Mouse (Mus musculus): ENCODE measurements around the gene Pih1d1. TPM values are rescaled to one million over a fixed set of nuclear protein-coding genes. Genes with fewer than 3 reads are reported as not detected.

Gene Pih1d1
- total and polyA plus RNA-seq, 3 experiments, result 37.4 to 69.3 (median 50.3) TPM

DNA sequence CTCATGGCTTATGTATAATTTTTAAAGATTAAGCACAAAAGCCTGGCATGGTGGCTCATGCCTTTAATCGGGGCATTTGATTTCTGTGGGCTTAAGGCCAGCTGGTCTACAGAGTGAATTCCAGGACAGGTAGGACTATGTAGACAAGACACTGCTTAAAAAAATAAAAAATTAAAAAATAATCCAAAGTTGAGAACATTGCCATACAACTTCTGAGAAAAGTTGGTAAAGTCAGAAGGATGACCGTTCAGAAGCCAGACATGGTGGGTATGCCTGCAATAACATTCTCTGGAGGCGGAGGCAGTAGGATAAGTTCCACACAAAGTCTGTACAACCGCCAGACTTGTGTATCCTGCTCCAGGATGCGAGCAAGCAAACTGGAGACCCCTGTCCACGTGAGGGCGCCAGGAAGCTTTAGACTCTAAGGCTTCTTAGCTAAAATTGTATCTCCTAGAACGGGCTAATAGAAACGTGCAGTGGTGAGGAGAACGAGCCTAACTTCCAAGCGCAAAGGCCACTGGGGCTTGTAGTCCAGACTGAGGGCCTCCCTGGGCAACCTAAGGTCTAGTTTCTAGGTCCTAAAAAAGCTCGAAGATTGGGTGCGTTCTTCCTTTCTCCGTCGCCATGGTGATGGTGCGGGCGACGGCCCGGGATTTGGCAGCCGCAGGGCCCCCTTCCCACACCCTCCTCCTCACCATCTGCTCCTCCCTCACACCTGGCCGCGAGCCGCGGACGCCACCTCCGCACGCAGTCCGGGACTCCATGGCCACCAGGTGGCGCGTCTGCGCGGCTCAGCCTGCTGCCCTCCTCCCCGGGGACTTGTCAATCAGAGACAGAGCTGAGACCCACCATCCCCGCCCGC, 7.7 kb downstream of the Pih1d1 start:
- peak overlapping the region; percentile 65 for H3K4me2 ChIP-seq (ENCODE audit: insufficient read depth, low read depth, poor library complexity, severe bottlenecking)
- peak; percentile 78 for DNase-seq (ENCODE audit: extremely low read depth)
- in situ Hi-C loops (cut with MboI; ENCODE audit: low pct_ligation_motif_present, low pct_unique_long_range_greater_than_20kb, low sequenced_read_pairs) (loop anchor here (10.0 kb wide), 1 partner anchor 143 kb away; no protein-coding TSS in a partner anchor), dilution Hi-C loops (cut with MboI; ENCODE audit: extremely low pct_ligation_motif_present, extremely low pct_unique_long_range_greater_than_20kb, low sequenced_read_pairs) (no loop called here)
- H3K9ac ChIP-seq (ENCODE audit: insufficient read depth, low read depth), result no peak overlapping the region
- no peaks in the 10 kb centered on the region for H3K9me3 ChIP-seq (replicated peaks; ENCODE audit: low read length)
- no peak overlapping the region for H3K27ac ChIP-seq (ENCODE audit: insufficient read depth, low read depth)
- TF ChIP-seq HCFC1 (IDR thresholded peaks at IDR 0.05; ENCODE audit: low read depth, low read length) (peak; percentile 85), TCF12 (IDR thresholded peaks at IDR 0.05; ENCODE audit: low read depth, low read length) (peak; percentile 77), MYC (IDR thresholded peaks at IDR 0.05; ENCODE audit: low read depth, low read length) (no peak), ZMIZ1 (IDR thresholded peaks at IDR 0.05; ENCODE audit: low read depth, low read length) (no peak), CTCF (conservative IDR thresholded peaks at IDR 0.05 in 1 of 2, IDR thresholded peaks at IDR 0.05 in 1 of 2; ENCODE audit: low read depth in 2 of 2, low read length in 2 of 2) (peak in 1 of 2 experiments; percentile 89; a peak in 2 of 4 replicates), RAD21 (IDR thresholded peaks at IDR 0.05; ENCODE audit: low read depth, low read length) (peak; percentile 47), E2F4 (IDR thresholded peaks at IDR 0.05; ENCODE audit: insufficient replicate concordance, low read depth, low read length) (no peak), MAZ (IDR thresholded peaks at IDR 0.05; ENCODE audit: low read depth, low read length) (no peak), NRF1 (IDR thresholded peaks at IDR 0.05; ENCODE audit: low read depth, low read length) (0 out of 2 replicates have a peak, but pooled peaks have one; percentile 33), BHLHE40 (IDR thresholded peaks at IDR 0.05; ENCODE audit: low read depth, low read length) (peak; percentile 69), MAX (IDR thresholded peaks at IDR 0.05; ENCODE audit: low read length) (peak; percentile 45; the same call in 1 of the 2 replicates), ZKSCAN1 (IDR thresholded peaks at IDR 0.05; ENCODE audit: borderline replicate concordance, low read depth, low read length) (no peak), IRF4 (IDR thresholded peaks at IDR 0.05; ENCODE audit: low read depth, low read length) (0 out of 2 replicates have a peak, but pooled peaks have one; percentile 8), UBTF (IDR thresholded peaks at IDR 0.05; ENCODE audit: low read depth, low read length) (no peak), POLR2A (IDR thresholded peaks at IDR 0.05; ENCODE audit: low read depth, low read length) (peak; percentile 30; the same call in 1 of the 2 replicates), SMC3 (IDR thresholded peaks at IDR 0.05; ENCODE audit: low read depth, low read length) (peak; percentile 92), CHD1 (IDR thresholded peaks at IDR 0.05; ENCODE audit: low read depth, low read length) (no peak), ZC3H11A (IDR thresholded peaks at IDR 0.05; ENCODE audit: low read depth, low read length) (no peak), MXI1 (IDR thresholded peaks at IDR 0.05; ENCODE audit: low read depth, low read length) (peak; percentile 30; the same call in 1 of the 2 replicates), RCOR1 (conservative IDR thresholded peaks at IDR 0.05; ENCODE audit: low read depth, low read length) (no peak)
- H3K36me3 ChIP-seq (replicated peaks in 1 of 2; ENCODE audit: control insufficient read depth in 1 of 2, insufficient read depth in 1 of 2, low read length in 1 of 2), result peaks cover 0 to 40% of the 10 kb centered on the region in 2 experiments
- H3K79me2 ChIP-seq (replicated peaks; ENCODE audit: control insufficient read depth, extremely low read depth, insufficient read depth, poor library complexity, severe bottlenecking), result no peaks in the 10 kb centered on the region
- H3K27me3 ChIP-seq (replicated peaks), result peaks cover 41% of the 10 kb centered on the region
- no peak overlapping the region for H3K4me3 ChIP-seq (replicated peaks in 1 of 3; ENCODE audit: low read depth in 2 of 3, low read length in 2 of 3, poor library complexity in 1 of 3)
- H3K4me1 ChIP-seq (ENCODE audit: control insufficient read depth in 1 of 2, insufficient read depth in 2 of 2), result peaks cover 0 to 11% of the 10 kb centered on the region in 2 experiments; a peak in 3 of 4 replicates
